Mouse (Mus musculus): ENCODE data around the gene Wwox.

Gene Wwox

DNA sequence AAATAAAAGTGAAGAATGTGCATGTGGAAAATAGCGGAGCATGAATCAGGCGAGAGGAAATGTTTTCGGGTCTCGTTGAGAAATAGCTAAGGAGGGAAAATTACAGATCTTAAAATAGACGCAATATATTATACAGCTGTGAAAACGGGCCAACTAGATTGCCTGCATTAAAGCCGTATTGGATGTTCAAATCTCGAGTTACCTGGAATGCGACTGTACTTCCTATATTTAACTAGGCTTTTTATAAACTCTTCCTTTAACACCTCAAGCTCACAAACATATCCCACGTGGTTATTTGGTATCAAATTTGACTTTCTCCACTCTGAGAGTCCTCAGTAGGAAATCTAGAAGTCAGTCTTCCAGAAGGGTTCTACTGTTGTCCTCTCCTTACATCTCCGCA, 520.0 kb downstream of the Wwox start:
- DNase-seq (ENCODE audit: extremely low read depth, low read depth), result no peak

DNA sequence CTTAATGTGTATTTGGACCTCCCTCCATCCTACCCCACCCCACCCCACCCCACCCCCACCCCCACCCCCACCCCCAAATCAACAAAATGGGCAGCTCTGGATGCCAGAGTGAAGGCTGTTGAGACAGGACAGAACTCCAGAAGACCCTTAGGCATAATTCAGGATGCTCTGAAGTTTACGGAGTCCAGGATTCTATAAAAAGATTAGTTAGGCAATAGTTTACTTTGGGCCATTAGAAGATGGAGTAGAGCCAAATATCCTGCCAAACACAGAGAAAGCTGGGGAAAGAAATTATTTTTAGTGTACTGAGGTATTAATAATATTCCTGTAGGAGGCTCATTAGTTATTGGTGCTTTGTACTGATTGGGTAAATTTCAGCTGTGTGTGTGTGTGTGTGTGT, 523.0 kb downstream of the Wwox start:
- DNase-seq (ENCODE audit: extremely low read depth, low read depth), result no peak

DNA sequence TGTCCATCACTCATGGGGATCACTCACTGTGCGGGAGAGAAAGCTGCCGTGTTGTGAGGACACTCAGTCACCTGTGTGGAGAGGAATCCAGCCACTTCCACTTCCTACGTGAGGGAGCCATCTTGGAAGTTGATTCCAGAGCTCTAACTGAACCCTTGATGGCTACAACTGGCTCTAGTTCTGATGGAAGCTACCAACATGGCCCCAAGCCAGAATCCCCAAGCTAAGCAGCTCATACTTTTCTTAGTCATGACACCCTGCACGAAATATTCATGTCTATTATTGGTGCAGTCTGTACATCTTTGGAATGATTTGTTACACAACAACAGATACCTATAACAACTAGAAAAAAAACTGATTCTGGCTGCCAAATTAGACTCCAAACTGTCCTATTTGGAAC, 523.8 kb downstream of the Wwox start:
- DNase-seq (ENCODE audit: extremely low read depth, low read depth), result no peak

DNA sequence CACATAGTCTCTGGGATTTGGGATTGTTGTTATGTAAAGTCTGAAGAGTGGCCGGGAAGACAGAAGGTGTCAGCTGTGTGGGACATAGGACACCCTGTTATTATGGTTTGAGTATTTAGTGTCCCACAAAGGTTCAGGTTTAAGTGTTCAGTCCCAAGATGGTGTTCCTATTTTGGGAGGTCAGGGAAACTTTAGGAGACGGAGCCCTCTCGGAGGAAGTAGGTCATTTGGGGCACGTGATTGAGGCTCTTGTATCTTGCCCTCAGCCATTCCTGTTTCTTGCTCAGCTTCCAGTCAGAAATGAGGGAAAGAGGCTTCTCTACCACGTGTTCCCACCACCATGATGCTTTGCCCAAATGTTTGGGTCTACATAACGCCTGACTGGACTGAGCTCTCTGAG, 524.8 kb downstream of the Wwox start:
- DNase-seq (ENCODE audit: extremely low read depth, low read depth), result no peak

DNA sequence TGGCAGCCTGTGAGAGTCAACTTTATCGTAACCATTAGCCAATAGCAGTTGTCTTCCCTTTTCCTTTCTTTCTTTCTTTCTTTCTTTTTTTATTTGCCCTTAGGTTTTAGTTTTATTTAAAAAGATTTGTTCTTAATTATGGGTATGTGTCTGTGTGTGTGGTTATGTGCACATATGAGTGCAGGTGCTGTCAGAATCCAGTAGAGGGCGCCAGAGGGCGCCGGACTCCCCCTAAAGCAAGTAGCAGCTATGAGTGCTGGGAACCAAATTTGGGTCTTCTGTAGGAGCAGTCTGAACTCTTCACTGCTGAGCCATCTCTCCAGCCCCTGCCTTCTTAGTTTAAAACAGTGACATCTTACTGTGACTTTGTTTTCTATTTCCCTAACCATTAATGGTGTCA, 529.4 kb downstream of the Wwox start:
- DNase-seq (ENCODE audit: extremely low read depth, low read depth), result no peak

DNA sequence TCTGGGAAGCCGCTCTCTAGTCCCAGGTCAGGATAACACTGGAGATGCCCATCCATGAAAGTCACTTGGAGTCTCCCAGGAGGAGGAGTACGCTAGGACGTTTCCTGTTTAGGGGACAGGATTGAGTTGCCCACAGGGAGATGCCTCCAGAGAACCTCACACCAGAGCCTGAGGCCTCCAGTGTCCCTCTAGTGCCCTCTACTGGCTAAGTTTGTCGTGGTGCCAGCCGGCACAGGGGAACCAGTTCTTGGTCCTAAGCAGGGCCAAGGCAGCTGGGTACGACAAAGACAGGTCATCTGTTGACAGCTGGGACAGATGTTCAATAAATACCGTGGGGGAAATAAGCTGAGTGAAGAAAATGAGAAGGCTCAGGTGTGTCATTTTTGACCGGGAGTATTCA, 531.9 kb downstream of the Wwox start:
- DNase-seq (ENCODE audit: extremely low read depth, low read depth), result no peak

DNA sequence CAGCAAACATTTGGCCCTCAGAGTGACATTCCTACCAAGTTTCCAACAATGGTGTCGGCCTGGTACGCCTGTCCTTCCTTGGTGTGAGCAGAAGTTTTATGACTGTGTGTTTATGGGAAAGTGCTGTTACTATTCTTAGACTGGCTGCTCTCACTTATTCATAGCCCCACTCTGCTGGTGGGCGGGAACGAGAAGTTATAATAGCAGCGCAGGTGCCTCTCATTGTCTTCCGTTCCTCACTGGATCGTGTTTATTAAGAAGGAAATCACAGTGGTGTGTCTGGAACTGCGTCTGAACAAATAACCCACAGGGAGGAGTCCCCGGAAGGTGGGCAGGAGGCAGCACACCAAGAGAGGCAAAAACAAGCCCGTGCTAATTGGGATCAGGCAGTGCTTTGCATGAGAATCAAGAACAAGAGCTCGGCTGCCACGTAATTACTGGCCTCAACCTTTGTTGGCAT, 533.6 kb downstream of the Wwox start:
- no peak for DNase-seq (ENCODE audit: extremely low read depth, low read depth)

DNA sequence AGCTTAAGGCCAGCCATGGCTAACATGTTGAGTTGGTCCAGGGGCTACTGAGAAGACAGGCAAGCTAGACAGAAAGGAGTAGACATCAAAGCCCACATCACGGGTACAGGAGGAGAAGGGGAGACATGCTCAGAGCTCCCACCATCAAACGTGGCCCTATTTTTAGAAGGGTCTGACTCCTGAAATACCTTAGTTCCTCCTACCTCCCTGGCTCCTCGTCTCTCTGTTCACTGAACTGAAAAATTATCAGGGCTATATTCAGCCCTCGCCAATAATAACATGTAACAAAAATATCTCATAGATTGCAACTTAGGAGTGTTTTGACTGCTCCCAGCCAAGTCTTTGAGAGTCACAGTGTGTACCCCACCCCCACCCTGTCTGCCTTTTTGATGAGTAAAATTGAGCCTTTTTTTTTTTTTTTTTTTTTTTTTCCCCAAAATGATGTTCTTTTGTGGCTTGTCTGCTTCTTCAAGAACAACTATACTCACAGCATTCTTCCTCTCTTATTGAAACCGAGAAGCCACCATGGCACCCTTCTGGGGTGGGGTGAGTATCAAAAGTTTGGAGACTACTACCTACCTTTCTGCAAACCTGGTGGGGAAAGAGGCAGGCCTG, 535.0 kb downstream of the Wwox start:
- DNase-seq (ENCODE audit: extremely low read depth, low read depth), result no peak

DNA sequence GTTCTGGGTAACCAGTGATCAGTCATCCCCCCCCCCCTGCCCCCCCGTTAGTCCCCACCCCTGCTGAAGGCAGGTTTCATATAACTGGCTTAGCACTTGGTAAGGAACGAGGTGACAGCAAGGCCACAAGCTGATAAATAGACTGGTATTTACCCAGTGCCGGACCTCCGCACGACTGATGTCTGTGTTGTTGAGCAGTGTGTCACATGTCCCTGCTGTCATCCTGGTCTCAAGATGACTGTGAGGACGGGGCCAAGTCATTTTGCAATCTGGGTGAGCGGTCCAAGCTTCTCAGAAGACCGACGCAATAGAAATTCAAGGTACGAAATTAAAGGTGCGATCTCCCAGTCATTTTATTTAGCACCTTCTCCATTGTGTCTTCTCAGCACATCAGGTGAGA, 538.3 kb downstream of the Wwox start:
- no peak for DNase-seq (ENCODE audit: extremely low read depth, low read depth)

DNA sequence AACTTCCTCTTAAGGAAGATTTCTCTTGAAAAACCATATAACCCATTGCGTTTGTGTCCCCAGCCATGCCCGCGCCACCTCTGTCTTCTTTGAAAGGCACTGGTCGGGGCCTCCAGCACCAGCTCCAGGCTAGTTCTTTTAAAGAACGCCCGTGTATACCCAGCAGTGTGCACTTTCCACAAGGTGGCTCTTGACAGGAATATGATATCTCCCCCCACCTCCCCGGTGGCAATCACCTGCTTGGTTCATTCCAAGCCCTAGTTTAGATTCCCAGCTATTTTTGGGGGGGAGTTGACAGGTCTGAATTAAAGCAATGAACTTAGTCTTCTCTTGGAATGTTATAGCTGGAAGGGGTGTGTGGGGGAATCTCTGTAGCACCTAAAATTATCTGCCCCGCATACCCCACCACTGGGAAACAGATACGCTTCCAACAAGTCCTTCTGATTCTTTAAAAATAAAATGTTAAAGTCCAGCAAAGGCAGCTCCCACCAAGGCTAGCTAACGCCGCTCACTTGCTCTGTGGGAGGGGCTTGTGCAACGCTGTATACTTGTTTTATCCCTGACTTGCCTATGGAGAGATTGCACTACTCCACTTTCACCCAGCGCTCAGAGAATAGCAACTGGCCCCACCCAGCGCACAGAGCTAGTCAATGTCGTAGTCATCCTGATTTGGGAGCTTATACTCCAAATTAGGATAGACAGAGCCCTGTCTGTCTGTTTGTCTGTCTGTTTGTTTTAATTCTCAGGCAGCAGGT, 538.9 kb downstream of the Wwox start:
- no peak for DNase-seq (ENCODE audit: extremely low read depth, low read depth)

DNA sequence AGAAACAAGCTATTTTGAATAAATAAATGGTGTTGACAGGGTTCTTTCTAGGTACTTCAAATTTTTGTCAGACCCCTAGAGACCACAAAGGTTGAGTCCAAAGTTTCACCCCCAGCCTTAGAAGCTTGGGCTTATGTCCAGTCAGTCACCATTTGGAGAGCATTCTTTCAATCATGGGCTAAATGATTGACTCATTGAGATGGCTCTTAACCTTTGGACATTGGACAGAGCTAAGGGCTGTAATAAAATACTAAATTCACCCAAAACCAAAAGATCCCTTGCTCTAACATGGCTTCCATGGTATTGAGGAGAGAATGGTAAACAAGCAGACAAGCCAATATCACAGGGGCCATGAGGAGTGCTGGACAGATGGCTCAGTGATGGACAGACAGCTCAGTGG, 540.2 kb downstream of the Wwox start:
- no peak for DNase-seq (ENCODE audit: extremely low read depth, low read depth)

DNA sequence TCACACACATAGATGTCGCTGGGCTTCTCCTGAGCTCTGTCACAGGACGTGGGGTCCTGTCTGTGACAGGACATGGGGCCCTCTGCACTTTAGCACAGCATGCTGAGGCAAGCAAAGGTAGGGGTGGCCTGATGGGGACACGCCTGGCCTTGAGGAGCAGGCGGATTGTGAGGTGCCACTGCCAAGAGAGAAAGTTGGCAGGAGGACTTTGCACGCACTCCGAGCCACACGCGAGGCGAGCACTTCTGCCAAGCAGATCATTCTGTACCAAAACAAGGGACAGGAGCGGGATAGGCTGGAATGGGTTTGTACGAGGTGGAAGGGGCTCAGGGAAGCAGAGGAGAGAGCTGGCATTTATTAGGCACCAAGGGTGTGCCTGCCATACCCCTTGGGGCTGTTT, 543.3 kb downstream of the Wwox start:
- DNase-seq (ENCODE audit: extremely low read depth, low read depth), result no peak

DNA sequence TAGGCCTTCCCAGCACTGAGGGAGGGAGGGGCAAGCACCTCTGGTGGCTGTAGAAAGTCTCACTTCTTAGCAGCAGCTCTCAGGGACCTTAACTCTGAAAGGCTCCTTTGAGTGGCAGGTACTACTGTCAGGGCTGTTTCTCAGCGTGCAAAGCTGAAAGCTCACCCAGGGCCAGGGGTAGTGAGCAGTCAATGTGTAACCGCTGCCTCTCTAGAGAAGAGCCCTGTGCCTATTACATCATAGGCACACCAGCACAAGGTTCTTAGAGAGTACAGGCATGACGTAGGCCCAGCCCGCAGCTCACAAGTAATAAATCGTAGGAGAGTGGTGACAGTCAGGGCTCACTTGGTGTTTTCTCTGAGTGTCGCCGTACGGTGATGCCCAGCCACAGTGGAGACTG, 545.0 kb downstream of the Wwox start:
- no peak for DNase-seq (ENCODE audit: extremely low read depth, low read depth)

DNA sequence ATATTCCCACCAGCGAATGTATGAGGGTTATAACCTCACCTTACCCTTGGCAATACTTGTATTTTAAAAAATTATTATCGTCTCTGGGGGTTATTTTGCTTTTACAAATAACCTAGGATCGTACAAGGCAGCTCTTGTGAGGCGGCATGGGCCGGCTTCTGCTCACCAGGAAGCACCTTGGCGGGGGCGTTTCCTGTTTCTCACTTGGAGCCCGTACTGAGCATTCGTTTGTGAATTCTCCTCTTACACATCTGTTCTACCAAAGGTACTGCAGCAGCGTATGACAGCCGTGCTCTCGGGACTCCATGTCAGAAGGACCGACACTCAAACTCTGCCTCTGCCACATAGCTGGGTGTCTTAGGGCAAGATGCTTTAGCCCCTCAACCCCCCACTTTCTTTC, 546.5 kb downstream of the Wwox start:
- DNase-seq (ENCODE audit: extremely low read depth, low read depth), result no peak

DNA sequence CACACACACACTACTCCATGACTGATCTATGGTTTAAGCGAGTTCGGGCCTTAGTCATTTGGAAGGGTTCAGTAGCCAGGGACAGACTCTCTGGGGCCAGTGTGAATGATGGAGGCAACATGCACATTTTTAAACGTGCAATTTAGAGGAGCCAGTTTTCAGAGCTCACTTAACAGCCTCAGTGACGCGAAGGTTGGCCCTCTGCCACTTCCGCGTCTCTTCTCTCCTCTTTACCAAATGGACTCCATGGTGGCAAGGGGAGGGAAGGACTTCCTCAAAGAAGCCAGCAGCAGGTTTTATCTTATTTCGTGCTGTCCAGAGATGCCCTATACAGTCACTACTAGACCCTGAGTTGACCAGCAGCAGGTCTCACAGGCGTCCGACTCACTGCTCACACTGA, 547.5 kb downstream of the Wwox start:
- no peak for DNase-seq (ENCODE audit: extremely low read depth, low read depth)

DNA sequence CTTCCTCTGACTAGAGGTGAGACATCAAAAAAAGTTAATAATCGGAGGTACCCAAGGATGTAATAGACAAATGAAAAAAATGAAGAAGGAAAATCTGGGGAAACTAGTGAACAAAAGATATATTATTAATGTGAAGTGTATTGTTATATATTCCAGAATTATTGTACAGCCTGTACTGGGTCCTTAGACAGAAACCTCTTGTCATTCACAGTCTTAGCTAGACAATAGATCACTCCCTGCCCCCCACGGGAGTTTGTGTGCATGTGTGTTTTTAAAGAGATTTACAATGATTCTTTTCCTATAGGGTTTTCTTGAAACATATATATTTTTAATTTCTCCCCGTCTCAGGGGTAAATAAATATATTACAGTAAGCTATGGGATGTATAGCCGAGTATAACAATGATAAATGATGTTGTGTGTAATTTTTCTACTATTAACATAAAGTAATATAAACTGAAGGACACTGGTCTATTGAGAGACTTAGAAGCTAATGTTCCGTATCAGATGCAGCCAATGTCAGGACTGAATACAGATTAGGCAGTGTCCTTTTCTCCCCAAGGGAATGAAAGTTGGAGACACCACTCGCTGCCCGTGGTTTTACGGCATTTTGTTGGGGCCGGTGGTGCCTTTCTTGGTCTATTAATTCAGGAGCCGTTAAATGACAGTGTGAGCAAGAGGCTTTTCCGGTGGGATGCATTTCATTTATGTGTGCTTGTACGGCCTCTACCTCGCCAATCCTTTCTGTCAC, 551.6 kb downstream of the Wwox start:
- DNase-seq (ENCODE audit: extremely low read depth, low read depth), result no peak

DNA sequence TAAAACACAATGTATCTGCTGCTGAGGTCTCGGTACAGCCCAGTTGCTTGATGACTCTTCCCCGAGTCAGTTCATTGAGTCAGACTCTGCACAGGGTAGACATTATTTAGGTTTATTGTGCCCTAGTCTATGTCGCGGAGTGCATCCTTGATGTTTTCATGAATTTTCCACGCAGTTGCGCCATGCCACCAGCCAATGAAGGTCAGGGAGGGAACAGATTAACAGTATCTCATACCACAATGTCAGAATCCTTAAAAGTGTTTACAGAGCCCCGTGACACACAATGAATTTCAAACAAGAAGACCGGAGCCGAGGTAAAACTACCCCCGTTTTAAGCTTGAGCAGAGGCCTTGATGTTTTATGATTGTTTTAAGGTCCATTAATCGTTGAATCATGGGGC, 561.3 kb downstream of the Wwox start:
- DNase-seq (ENCODE audit: extremely low read depth, low read depth), result no peak

DNA sequence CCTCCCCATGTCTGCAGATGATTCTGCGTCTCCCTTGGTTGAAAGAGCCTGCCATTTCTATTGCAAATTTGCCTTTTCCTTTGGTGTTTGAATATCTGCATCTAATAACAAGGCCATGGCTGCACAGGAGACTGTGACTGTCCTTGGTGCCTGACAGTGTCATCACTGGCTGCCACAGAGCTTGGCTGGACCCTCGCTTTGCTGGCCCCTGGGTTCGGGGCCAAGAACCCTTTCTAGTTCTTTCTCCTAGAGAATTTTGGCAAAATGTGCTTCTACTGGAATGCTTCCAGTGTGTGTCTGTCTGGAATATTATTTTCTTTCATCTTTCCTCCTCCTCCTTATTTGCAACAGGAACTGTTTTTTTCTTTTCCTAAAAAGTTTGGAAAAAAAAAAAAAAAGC, 565.6 kb downstream of the Wwox start:
- no peak for DNase-seq (ENCODE audit: extremely low read depth, low read depth)

DNA sequence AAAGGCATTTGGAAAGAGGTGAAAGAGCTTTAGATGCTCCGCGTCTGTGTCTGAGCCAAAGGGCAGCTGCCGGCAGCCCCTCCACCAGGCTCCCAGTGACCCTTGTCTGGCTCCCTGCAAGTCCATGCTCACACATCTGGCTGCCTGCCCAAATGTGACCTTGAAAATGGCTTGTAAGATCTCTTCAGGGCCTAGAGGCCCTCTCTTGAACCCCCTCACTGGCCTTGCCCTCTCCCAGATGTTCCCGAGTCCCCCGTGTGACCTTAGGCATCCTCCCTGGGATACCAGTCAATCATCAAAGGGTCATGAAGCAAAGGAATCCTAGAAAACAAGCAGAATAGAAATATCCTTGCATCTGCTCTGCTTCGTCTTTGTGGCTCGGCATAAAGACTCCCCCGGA, 567.1 kb downstream of the Wwox start:
- no peak for DNase-seq (ENCODE audit: extremely low read depth, low read depth)

DNA sequence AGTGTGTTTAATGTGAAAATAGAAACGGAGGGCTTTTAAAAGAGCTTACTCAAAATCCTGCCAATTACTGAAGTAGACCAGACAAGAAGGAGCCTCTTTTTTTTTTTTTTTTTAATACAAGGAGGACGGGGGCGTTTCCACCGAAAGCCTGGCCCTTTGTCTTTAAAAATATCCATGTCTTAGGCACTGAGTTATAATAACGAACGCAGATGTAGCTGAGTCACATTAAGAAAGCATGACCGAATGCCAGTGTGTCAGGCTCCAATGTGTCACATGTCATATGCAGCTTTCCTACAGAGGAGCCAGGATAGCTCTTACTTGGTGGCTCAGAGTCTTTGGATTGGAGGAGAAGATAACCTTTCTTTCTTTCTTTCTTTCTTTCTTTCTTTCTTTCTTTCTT, 567.8 kb downstream of the Wwox start:
- no peak for DNase-seq (ENCODE audit: extremely low read depth, low read depth)

DNA sequence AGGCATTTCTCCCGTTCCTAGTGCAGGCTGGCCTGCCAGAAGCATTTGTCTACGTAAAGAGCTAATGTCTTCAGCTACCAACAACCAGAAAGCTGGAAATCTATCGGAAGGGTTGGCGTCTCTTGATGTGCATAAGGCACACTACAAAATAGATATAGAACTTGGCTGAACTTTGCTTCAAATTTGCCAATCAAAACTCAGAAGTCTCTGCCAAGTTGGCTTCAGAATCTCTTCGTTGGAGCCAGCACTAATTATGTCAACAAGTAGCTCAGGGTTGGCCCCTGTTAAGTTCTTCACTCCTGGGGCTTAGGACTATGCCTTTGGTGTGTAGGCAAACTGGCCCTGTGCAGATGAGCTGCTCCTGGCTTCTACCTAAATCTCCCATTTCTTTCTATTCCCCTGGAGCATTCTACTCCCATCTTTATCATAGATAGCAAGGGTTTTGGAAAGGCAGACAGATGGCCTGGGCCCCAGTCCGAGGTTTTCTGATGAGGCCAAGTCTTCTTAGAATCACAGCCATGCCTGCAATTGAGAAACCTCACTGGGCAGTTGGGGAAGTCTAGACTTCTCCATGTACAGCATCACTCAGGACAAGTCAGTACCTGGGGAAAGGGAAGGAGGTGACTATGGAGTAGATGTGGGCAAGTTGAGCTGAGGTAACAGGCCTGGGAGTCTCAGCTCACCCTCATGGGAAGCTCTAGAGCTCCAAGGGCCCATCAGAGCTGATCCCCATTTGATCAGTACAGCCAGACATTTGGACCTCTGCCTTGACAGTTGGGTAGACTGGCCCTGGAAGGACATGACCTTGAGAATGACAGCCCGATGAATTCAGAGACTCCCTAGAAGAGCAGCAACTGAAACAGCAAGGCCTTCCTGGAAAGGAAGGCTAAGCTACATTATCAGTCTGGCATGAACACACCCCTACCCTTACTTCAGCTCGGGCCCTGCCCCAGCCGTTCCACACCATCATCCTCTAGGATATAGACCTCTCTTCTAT, 569.5 kb downstream of the Wwox start:
- DNase-seq (ENCODE audit: extremely low read depth, low read depth), result no peak
